Mouse (Mus musculus) retina, postnatal 7 days (tissue): ENCODE data around the gene Prr36.

ENCODE experiments used
- DNase-seq: peaks from one replicate; pipeline ENCODE4 v3.0.0-alpha.2; 2012; ENCODE audit warnings: low read depth, low spot score

The Prr36 gene

GRCm38 (mm10) chr8:4201321-4201720 lies 15.9 kb downstream of the Prr36 start:
- DNase-seq = no peak

GRCm38 (mm10) chr8:4193588-4193894 lies 23.7 kb downstream of the Prr36 start:
- DNase-seq = no peak

- peak; percentile 81 for DNase-seq
Measured at GRCm38 (mm10) chr8:4192807-4193587, 24.3 kb downstream of the Prr36 start.

- DNase-seq = no peak
Measured at GRCm38 (mm10) chr8:4192305-4192704, 25.0 kb downstream of the Prr36 start.

GRCm38 (mm10) chr8:4189031-4189722 lies 28.1 kb downstream of the Prr36 start:
- DNase-seq = no peak

DNA sequence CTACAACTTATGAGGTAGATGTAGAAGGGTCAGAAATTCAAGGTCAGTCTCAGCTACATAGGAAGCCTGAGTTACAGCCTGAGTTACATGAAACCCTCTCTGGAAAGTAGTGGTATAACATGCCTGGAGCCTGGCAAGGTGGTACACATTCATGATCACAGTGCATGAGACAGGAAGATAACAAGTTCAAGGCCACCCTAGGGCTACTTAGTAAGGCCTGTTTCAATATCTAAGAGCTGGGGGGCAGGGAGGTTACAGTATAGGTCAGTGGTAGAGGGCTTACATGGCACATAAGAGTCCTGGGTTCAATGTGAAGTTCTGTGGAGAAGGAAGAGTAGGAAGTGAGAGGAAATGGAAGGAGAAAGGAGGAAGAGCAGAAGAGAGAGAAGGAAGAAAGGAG lies 28.7 kb downstream of the Prr36 start:
- no peak for DNase-seq

GRCm38 (mm10) chr8:4186151-4186550 lies 31.1 kb downstream of the Prr36 start:
- no peak for DNase-seq

DNA sequence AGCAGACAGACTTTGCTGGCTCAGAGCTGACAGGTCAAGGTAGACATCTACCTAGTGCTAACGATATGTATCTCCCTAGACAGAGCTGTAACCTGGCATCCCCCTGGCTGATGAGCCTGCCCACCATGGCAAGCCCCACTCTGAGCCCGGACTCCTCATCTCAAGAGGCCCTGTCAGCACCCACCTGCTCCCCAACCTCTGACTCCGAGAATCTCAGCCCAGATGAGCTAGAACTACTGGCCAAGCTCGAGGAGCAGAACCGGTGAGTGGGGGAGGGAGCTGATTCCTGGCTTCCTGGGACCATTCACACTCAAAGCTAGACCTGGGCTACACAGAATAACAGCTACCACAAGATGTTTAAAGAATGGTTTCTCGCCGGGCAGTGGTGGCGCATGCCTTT lies 33.9 kb downstream of the Prr36 start:
- no peak for DNase-seq

- DNase-seq = no peak
Measured at GRCm38 (mm10) chr8:4174018-4174417, 43.2 kb downstream of the Prr36 start.

DNA sequence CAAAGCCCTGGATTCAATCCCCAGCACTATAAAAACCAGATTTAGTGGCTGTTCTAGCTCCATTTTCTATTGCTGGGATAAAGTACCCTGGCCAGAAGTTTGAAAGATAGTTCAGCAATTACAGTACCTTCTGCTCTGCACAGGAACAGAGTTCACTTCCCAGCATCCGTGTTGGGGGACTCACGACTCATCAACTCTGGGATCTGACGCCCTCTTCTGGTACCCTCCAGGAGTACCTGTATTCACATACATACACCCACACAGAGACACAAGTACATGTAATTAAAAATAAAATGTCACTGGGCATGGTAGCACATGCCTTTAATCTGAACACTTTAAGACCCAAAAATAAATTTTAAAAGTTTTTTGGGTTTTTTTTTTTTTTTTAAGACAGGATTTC lies 44.8 kb downstream of the Prr36 start:
- no peak for DNase-seq

DNA sequence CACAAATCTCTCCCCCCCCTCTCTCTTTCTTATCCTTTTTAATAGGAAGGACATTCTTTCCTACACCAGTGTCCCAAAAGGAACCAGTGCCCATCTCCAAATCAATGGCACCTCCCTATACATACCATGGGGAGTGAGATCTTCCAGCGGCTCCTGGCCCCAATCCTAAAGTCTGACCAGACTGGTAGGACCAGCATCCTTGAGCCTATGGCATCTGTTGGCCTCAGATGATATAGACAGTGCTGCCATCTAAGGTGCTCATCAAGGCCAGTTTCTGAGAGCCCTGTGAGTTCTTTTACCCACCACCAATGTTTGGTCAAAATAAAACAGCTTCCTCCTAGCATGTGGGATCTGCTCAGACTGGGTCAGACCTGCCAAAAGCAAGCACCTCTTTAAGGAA lies 49.3 kb downstream of the Prr36 start:
- DNase-seq = no peak

GRCm38 (mm10) chr8:4166881-4167525 lies 50.3 kb downstream of the Prr36 start:
- no peak for DNase-seq

GRCm38 (mm10) chr8:4165852-4166751 lies 51.2 kb downstream of the Prr36 start, which contains the start of gene Evi5l:
Gene Evi5l, plus strand, starts transcription at chr8:4166567.
- peak; percentile 100 for DNase-seq

- DNase-seq = no peak
Measured at GRCm38 (mm10) chr8:4165176-4165851, 51.9 kb downstream of the Prr36 start.

GRCm38 (mm10) chr8:4162786-4163185 lies 54.5 kb downstream of the Prr36 start:
- no peak for DNase-seq
